Mouse (Mus musculus) heart, postnatal 0 days (tissue): ENCODE results near the gene Tacc3. TPM values are rescaled to one million over a fixed set of nuclear protein-coding genes. Genes with fewer than 3 reads are reported as not detected.

Experiments used
- ATAC-seq: fragments of 200-750 bp; cut with Nextera tagmentation; 2 replicates; pipeline ENCODE4 v1.8.0; 2017; ENCODE audit warnings: low read depth, moderate number of reproducible peaks, moderate library complexity; ENCODE audit not compliant: insufficient read depth
- DNase-seq: peaks from one replicate; pipeline ENCODE4 v3.0.0-alpha.2; 2016; ENCODE audit warnings: low spot score
- H3K27ac ChIP-seq: fragments of 300-500 bp; sonication (generic); 2 replicates; pipeline ENCODE4 v1.5.1; 2014; ENCODE audit warnings: low read depth, mild to moderate bottlenecking
- H3K27me3 ChIP-seq: fragments of 300-500 bp; sonication (generic); 2 replicates; pipeline ENCODE4 v1.6.1; 2014; ENCODE audit warnings: low read length, mixed read lengths; ENCODE audit not compliant: control insufficient read depth, insufficient read depth
- H3K36me3 ChIP-seq: fragments of 300-500 bp; sonication (generic); replicated peaks from 2 replicates; pipeline ENCODE4 v1.6.1; 2014; ENCODE audit warnings: low read length, mixed read lengths; ENCODE audit not compliant: control insufficient read depth, insufficient read depth
- H3K4me1 ChIP-seq: fragments of 300-500 bp; sonication (generic); 2 replicates; pipeline ENCODE4 v1.6.1; 2014; ENCODE audit warnings: antibody characterized with exemption; ENCODE audit not compliant: control insufficient read depth, insufficient read depth
- H3K4me2 ChIP-seq: fragments of 300-500 bp; sonication (generic); 2 replicates; pipeline ENCODE4 v1.6.1; 2014; ENCODE audit warnings: low read depth, mild to moderate bottlenecking, low read length, moderate library complexity
- H3K4me3 ChIP-seq: fragments of 300-500 bp; sonication (generic); 2 replicates; pipeline ENCODE4 v1.5.1; 2014; ENCODE audit warnings: low read depth, low read length
- H3K9ac ChIP-seq: fragments of 300-500 bp; sonication (generic); replicated peaks from 2 replicates; pipeline ENCODE4 v1.6.1; 2014; ENCODE audit warnings: low read depth, low read length, mixed read lengths
- H3K9me3 ChIP-seq: fragments of 300-500 bp; sonication (generic); replicated peaks from 2 replicates; pipeline ENCODE4 v1.6.1; 2016; ENCODE audit warnings: low read length; ENCODE audit not compliant: control insufficient read depth
- CTCF ChIP-seq: IDR thresholded peaks from 2 replicates; pipeline ENCODE4 v1.5.1; 2016; ENCODE audit warnings: antibody characterized with exemption, control low read depth, low read depth
- EP300 ChIP-seq: IDR thresholded peaks from 2 replicates; pipeline ENCODE4 v1.6.1; 2016; ENCODE audit warnings: antibody characterized with exemption, low read depth
- WGBS: fragments of 180-500 bp; shearing (Covaris S2); extraction: QIAGEN DNeasy Blood & Tissue Kit; methylation state at CpG from one replicate; pipeline ENCODE4 v1.1.7; 2014; 5-methylcytosine and 5-hydroxymethylcytosine counted together
- polyA plus RNA-seq: library from polyadenylated mRNA; unstranded; fragments of >200 nt; fragmentation: Nextera tagmentation; extraction: Ambion mirVana; gene quantifications from 2 replicates; pipeline ENCODE4 v1.2.1, GENCODE M21; 2015
- total RNA-seq: library from RNA; depleted of rRNA; stranded (reverse); fragments of >200 nt; gene quantifications from 2 replicates; pipeline ENCODE4 v1.2.3, GENCODE M21; 2014; ENCODE audit warnings: low replicate concordance

Gene Tacc3
- total and polyA plus RNA-seq, 2 experiments from 2014 or later: 39.4 to 42.1 TPM

GRCm38 (mm10) chr5:33696430-33696829, 38.5 kb downstream of the Tacc3 start:
- Histone ChIP-seq H3K27me3 (peaks cover 43% of the 10 kb centered on the region; the same call in 1 of the 2 replicates), H3K4me2 (no peak overlapping the region), H3K36me3 (no peaks in the 10 kb centered on the region), H3K4me3 (no peak overlapping the region), H3K4me1 (peaks cover 13% of the 10 kb centered on the region), H3K9ac (no peak overlapping the region), H3K27ac (no peak overlapping the region), H3K9me3 (no peaks in the 10 kb centered on the region)
- WGBS: 87% methylated on average over 5 of the region's 5 CpGs
- ATAC-seq: no peak
- no peak for DNase-seq
- TF ChIP-seq EP300: no peak
- no peak for TF ChIP-seq CTCF

GRCm38 (mm10) chr5:33697534-33697933, 39.6 kb downstream of the Tacc3 start:
- no peak for ATAC-seq
- H3K9ac ChIP-seq: no peak overlapping the region
- WGBS: 94% methylated on average over 1 of the region's 1 CpGs

GRCm38 (mm10) chr5:33697947-33698512, 40.1 kb downstream of the Tacc3 start:
- DNase-seq: no peak
- Histone ChIP-seq H3K9me3 (no peaks in the 10 kb centered on the region), H3K9ac (no peak overlapping the region), H3K4me3 (no peak overlapping the region), H3K27me3 (peaks cover 44% of the 10 kb centered on the region; the same call in 1 of the 2 replicates), H3K4me1 (peaks cover 13% of the 10 kb centered on the region), H3K36me3 (no peaks in the 10 kb centered on the region), H3K27ac (no peak overlapping the region), H3K4me2 (no peak overlapping the region)
- WGBS: 45% methylated on average over 12 of the region's 13 CpGs
- ATAC-seq: no peak
- TF ChIP-seq EP300: no peak
- TF ChIP-seq CTCF: no peak

More at GRCm38 (mm10) chr5:33697534-33697933, 39.6 kb downstream of the Tacc3 start:
- no peak for DNase-seq
- Histone ChIP-seq H3K27me3 (peaks cover 44% of the 10 kb centered on the region; the same call in 1 of the 2 replicates), H3K27ac (no peak overlapping the region), H3K4me3 (no peak overlapping the region), H3K36me3 (no peaks in the 10 kb centered on the region), H3K9me3 (no peaks in the 10 kb centered on the region), H3K4me1 (peaks cover 13% of the 10 kb centered on the region), H3K4me2 (no peak overlapping the region)
- no peak for TF ChIP-seq EP300
- no peak for TF ChIP-seq CTCF

GRCm38 (mm10) chr5:33698669-33699068, 40.7 kb downstream of the Tacc3 start:
- no peak for DNase-seq

GRCm38 (mm10) chr5:33700010-33700409, 42.1 kb downstream of the Tacc3 start:
- no peak overlapping the region; the same call in 1 of the 2 replicates for H3K4me2 ChIP-seq
- no peak for TF ChIP-seq CTCF
- DNase-seq (no peak), ATAC-seq (no peak)
- H3K4me3 ChIP-seq: no peak overlapping the region
- no peak overlapping the region for H3K9ac ChIP-seq
- H3K36me3 ChIP-seq: no peaks in the 10 kb centered on the region
- 25% methylated on average over 13 of the region's 13 CpGs for WGBS
- peaks cover 13% of the 10 kb centered on the region for H3K4me1 ChIP-seq
- H3K27me3 ChIP-seq: peaks cover 44% of the 10 kb centered on the region; the same call in 1 of the 2 replicates
- H3K27ac ChIP-seq: no peak overlapping the region
- no peaks in the 10 kb centered on the region for H3K9me3 ChIP-seq

More at GRCm38 (mm10) chr5:33698669-33699068, 40.7 kb downstream of the Tacc3 start:
- H3K27me3 ChIP-seq: peaks cover 44% of the 10 kb centered on the region; the same call in 1 of the 2 replicates
- H3K27ac ChIP-seq: no peak overlapping the region
- no peaks in the 10 kb centered on the region for H3K36me3 ChIP-seq
- no peaks in the 10 kb centered on the region for H3K9me3 ChIP-seq
- WGBS: 88% methylated on average over 5 of the region's 5 CpGs
- peaks cover 13% of the 10 kb centered on the region for H3K4me1 ChIP-seq
- no peak overlapping the region for H3K9ac ChIP-seq
- H3K4me2 ChIP-seq: no peak overlapping the region
- H3K4me3 ChIP-seq: no peak overlapping the region
- TF ChIP-seq CTCF (no peak), EP300 (no peak)
- no peak for ATAC-seq

- H3K9ac ChIP-seq: no peak overlapping the region
- H3K27ac ChIP-seq: no peak overlapping the region
- H3K4me3 ChIP-seq: no peak overlapping the region
- no peak for ATAC-seq
- DNase-seq: no peak
- no peak overlapping the region for H3K4me2 ChIP-seq
- no peaks in the 10 kb centered on the region for H3K9me3 ChIP-seq
- no peak for TF ChIP-seq EP300
- TF ChIP-seq CTCF: no peak
- 77% methylated on average over 11 of the region's 11 CpGs for WGBS
- peaks cover 29% of the 10 kb centered on the region; the same call in 1 of the 2 replicates for H3K27me3 ChIP-seq
- H3K36me3 ChIP-seq: no peaks in the 10 kb centered on the region
- H3K4me1 ChIP-seq: peaks cover 16% of the 10 kb centered on the region; the same call in 1 of the 2 replicates
These were observed 43.9 kb downstream of the Tacc3 start for GRCm38 (mm10) chr5:33701832-33702231.
